Mouse (Mus musculus): ENCODE measurements around the gene Mapk1. TPM values are rescaled to one million over a fixed set of nuclear protein-coding genes. Genes with fewer than 3 reads are reported as not detected.

Gene Mapk1
- polyA plus RNA-seq, 1 experiment from 2014 or later, result 181 TPM

DNA sequence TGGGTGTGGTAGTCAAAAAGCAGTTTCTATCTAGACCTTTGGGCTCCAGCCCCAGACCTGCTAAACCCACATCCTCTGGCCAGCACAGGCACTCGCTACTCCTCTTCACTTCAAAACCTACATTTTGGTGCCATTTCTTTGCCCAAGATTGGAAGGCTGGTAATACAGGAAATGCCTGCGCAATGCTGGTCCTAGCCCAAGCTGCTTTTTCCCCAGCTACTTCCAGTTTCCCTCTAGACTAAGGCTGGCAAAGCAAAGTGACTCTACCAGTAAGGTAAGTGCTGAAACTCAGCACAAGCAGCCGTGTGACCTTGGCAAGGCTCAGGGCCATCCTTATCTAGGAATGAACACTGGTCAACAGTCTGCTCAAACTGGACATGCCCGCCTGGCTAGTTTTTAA lies 102.5 kb downstream of the Mapk1 start:
- no peak overlapping the region for H3K4me3 ChIP-seq (ENCODE audit: low read depth, low read length)
- WGBS, result 81% methylated on average over 4 of the region's 4 CpGs
- ATAC-seq (ENCODE audit: insufficient read depth) (no peak), DNase-seq (no peak)
- H3K27me3 ChIP-seq (ENCODE audit: insufficient read depth, low read length), result no peaks in the 10 kb centered on the region
- H3K27ac ChIP-seq (ENCODE audit: low read depth), result no peak overlapping the region
- TF ChIP-seq CTCF (IDR thresholded peaks at IDR 0.05; ENCODE audit: low read depth), result no peak
- no peak overlapping the region for H3K9ac ChIP-seq
- H3K4me1 ChIP-seq (ENCODE audit: insufficient read depth), result no peaks in the 10 kb centered on the region
- no peaks in the 10 kb centered on the region for H3K9me3 ChIP-seq (ENCODE audit: low read depth, low read length)
- H3K36me3 ChIP-seq (ENCODE audit: insufficient read depth), result peaks cover 83% of the 10 kb centered on the region
- H3K4me2 ChIP-seq, result no peak overlapping the region

DNA sequence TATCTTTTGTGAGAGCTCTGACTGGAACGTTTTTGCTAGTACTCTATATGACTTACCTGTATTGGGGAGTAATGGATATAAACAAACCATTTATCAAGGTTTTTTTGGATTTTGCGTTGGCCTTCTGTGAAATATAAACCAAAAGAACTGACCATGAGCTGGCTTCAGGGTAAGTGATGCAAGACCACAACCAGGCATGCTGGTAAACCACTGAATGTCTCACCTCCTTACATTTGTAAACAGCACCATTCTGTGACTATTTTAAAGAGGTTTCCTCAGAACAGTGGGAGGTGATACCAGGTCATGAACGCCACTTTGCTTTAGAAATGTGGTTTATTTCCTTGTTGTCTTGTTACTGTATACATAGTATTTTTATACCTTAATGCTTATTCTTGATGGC lies 103.1 kb downstream of the Mapk1 start:
- H3K4me2 ChIP-seq, result no peak overlapping the region
- no peaks in the 10 kb centered on the region for H3K9me3 ChIP-seq (ENCODE audit: low read depth, low read length)
- no peak overlapping the region for H3K4me3 ChIP-seq (ENCODE audit: low read depth, low read length)
- TF ChIP-seq CTCF (IDR thresholded peaks at IDR 0.05; ENCODE audit: low read depth), result no peak
- no peaks in the 10 kb centered on the region for H3K27me3 ChIP-seq (ENCODE audit: insufficient read depth, low read length)
- H3K36me3 ChIP-seq (ENCODE audit: insufficient read depth), result peaks cover 89% of the 10 kb centered on the region
- ATAC-seq (ENCODE audit: insufficient read depth) (no peak), DNase-seq (no peak)
- WGBS, result 69% methylated on average over 3 of the region's 3 CpGs
- no peaks in the 10 kb centered on the region for H3K4me1 ChIP-seq (ENCODE audit: insufficient read depth)
- H3K27ac ChIP-seq (ENCODE audit: low read depth), result no peak overlapping the region
- no peak overlapping the region for H3K9ac ChIP-seq

DNA sequence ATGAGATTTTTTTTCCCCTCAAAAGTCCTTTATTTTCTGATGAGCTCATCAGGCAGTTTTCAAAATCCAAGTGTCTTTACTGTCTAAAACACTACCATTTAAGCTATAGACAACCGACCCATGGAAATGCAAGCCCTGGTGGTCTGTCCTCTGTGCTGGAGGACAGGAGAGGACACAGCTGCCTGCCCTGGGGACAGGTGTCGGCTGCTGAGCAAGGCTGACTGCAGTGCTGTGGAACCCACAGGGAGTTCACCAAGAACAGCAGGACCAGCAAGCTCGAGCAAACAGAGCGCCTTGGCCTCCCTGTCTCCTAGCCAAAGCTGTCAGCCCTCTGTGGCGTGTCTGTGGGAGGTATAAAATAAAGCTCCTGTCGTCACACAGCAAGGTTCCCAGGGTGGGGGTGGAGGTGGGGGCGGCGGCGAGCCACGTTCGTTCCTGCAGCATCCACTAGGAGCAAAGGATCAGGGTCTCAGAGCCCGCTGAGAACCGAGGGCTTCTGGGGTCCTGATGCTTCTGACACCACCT lies 103.5 kb downstream of the Mapk1 start:
- no peaks in the 10 kb centered on the region for H3K27me3 ChIP-seq (ENCODE audit: insufficient read depth, low read length)
- H3K4me1 ChIP-seq (ENCODE audit: insufficient read depth), result no peaks in the 10 kb centered on the region
- TF ChIP-seq CTCF (IDR thresholded peaks at IDR 0.05; ENCODE audit: low read depth), result no peak
- no peak overlapping the region for H3K27ac ChIP-seq (ENCODE audit: low read depth)
- H3K9me3 ChIP-seq (ENCODE audit: low read depth, low read length), result no peaks in the 10 kb centered on the region
- H3K4me3 ChIP-seq (ENCODE audit: low read depth, low read length), result no peak overlapping the region
- DNase-seq, result no peak
- no peak overlapping the region for H3K4me2 ChIP-seq
- peaks cover 94% of the 10 kb centered on the region for H3K36me3 ChIP-seq (ENCODE audit: insufficient read depth)
- WGBS, result 76% methylated on average over 13 of the region's 13 CpGs
- H3K9ac ChIP-seq, result no peak overlapping the region
- no peak for ATAC-seq (ENCODE audit: insufficient read depth)

DNA sequence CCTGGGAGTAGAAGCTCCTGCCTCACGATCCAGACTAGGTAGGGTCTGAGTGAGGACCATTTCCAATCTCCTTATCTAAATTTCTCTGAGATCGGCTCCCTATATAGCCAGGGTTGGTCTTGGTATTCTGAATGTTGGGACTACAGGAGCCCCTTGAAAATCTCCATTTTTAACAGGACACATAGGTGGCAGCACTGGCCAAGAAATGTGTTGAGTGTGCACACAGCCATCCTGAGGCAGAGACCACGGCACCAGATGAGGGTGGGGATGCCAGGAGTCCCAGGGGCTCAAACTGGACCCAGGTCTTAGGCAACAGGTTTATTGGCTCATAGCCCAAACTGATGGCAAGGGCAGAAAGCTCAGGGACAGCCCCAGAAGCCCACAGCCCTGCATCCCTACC lies 105.2 kb downstream of the Mapk1 start:
- no peak overlapping the region for H3K4me2 ChIP-seq
- H3K27ac ChIP-seq (ENCODE audit: low read depth), result no peak overlapping the region
- peaks cover 100% of the 10 kb centered on the region for H3K36me3 ChIP-seq (ENCODE audit: insufficient read depth)
- H3K4me1 ChIP-seq (ENCODE audit: insufficient read depth), result no peaks in the 10 kb centered on the region
- WGBS, result 63% methylated on average over 3 of the region's 3 CpGs
- peak; percentile 39 for TF ChIP-seq CTCF (IDR thresholded peaks at IDR 0.05; ENCODE audit: low read depth)
- no peak overlapping the region for H3K9ac ChIP-seq
- H3K27me3 ChIP-seq (ENCODE audit: insufficient read depth, low read length), result no peaks in the 10 kb centered on the region
- peak; percentile 50 for DNase-seq
- no peak overlapping the region for H3K4me3 ChIP-seq (ENCODE audit: low read depth, low read length)
- no peak for ATAC-seq (ENCODE audit: insufficient read depth)
- H3K9me3 ChIP-seq (ENCODE audit: low read depth, low read length), result no peaks in the 10 kb centered on the region

DNA sequence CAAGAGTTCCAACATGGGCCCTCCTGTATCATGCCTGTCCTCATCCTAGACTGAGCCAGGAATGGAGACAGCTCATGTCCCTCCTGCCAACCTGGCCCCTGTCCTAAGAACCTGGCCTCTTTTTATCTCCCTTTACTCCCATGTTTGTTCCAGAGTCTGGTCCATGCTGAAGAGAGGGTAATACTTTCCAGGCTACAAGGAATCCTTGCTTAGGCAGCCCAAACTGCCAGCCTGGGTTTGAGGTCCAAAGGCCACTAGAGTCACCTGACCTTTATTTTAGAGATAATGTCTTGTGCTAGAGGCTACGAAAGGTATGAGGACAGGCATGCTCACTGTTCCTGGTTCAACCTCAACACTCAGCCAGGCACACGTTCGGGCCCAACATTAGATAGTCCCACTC lies 113.8 kb downstream of the Mapk1 start:
- no peaks in the 10 kb centered on the region for H3K4me1 ChIP-seq (ENCODE audit: insufficient read depth)
- H3K4me3 ChIP-seq (ENCODE audit: low read depth, low read length), result no peak overlapping the region
- H3K9me3 ChIP-seq (ENCODE audit: low read depth, low read length), result no peaks in the 10 kb centered on the region
- no peak overlapping the region for H3K27ac ChIP-seq (ENCODE audit: low read depth)
- no peak overlapping the region for H3K9ac ChIP-seq
- 91% methylated on average over 3 of the region's 3 CpGs for WGBS
- peaks cover 84% of the 10 kb centered on the region for H3K36me3 ChIP-seq (ENCODE audit: insufficient read depth)
- H3K4me2 ChIP-seq, result no peak overlapping the region
- no peaks in the 10 kb centered on the region for H3K27me3 ChIP-seq (ENCODE audit: insufficient read depth, low read length)
- no peak for TF ChIP-seq CTCF (IDR thresholded peaks at IDR 0.05; ENCODE audit: low read depth)
- ATAC-seq (ENCODE audit: insufficient read depth) (no peak), DNase-seq (no peak)

Other genes with a start within 250 kb of the Mapk1 start
- gene Spag6l, start 153.9 kb upstream of the Mapk1 start, polyA plus RNA-seq (2014; fragmentation: Nextera tagmentation; extraction: Ambion mirVana), result 0.70 and 0.76 TPM in 2 replicates
- 0.30 TPM in 1 of 2 replicates, not detected in the other for gene Igll1, start 119.4 kb upstream of the Mapk1 start, polyA plus RNA-seq (2014; fragmentation: Nextera tagmentation; extraction: Ambion mirVana)
- gene Top3b, start 112.6 kb upstream of the Mapk1 start, polyA plus RNA-seq (2014; fragmentation: Nextera tagmentation; extraction: Ambion mirVana), result 68.9 and 76.9 TPM in 2 replicates
- 1.9 TPM in 2 replicates for gene Vpreb1, start 112.5 kb upstream of the Mapk1 start, polyA plus RNA-seq (2014; fragmentation: Nextera tagmentation; extraction: Ambion mirVana)
- gene Ppm1f, start 86.9 kb upstream of the Mapk1 start, polyA plus RNA-seq (2014; fragmentation: Nextera tagmentation; extraction: Ambion mirVana), result 27.6 and 29.4 TPM in 2 replicates
- gene Ypel1, start 86.3 kb downstream of the Mapk1 start, polyA plus RNA-seq (2014; fragmentation: Nextera tagmentation; extraction: Ambion mirVana), result 31.1 and 36.2 TPM in 2 replicates
- gene Ppil2, start 127.9 kb downstream of the Mapk1 start, polyA plus RNA-seq (2014; fragmentation: Nextera tagmentation; extraction: Ambion mirVana), result 119 and 136 TPM in 2 replicates
- gene 2610318N02Rik, start 141.8 kb downstream of the Mapk1 start, polyA plus RNA-seq (2014; fragmentation: Nextera tagmentation; extraction: Ambion mirVana), result 43.0 and 45.7 TPM in 2 replicates
- 66.0 and 70.0 TPM in 2 replicates for gene Sdf2l1, start 149.0 kb downstream of the Mapk1 start, polyA plus RNA-seq (2014; fragmentation: Nextera tagmentation; extraction: Ambion mirVana)
- gene Ydjc, start 161.2 kb downstream of the Mapk1 start, polyA plus RNA-seq (2014; fragmentation: Nextera tagmentation; extraction: Ambion mirVana), result 10.1 TPM in 2 replicates
- gene Ccdc116, start 163.8 kb downstream of the Mapk1 start, polyA plus RNA-seq (2014; fragmentation: Nextera tagmentation; extraction: Ambion mirVana), result 0.64 and 0.78 TPM in 2 replicates
- gene Ube2l3, start 219.3 kb downstream of the Mapk1 start, polyA plus RNA-seq (2014; fragmentation: Nextera tagmentation; extraction: Ambion mirVana), result 349 and 371 TPM in 2 replicates
- 0.13 and 0.30 TPM in 2 replicates for gene Rimbp3, start 225.2 kb downstream of the Mapk1 start, polyA plus RNA-seq (2014; fragmentation: Nextera tagmentation; extraction: Ambion mirVana)